ENCODE assay signal across 8 mouse cellular contexts in genomic region chr13:63918733-63919422, GRCm38 (mm10).
A peak's percentile ranks its signal among the peaks of the same experiment; 100 is the strongest.
DNase-seq lines count a peak whose midpoint lies in the region; ATAC-seq and TF ChIP-seq lines count a peak whose summit lies in the region.

No protein-coding gene starts in this region.

- H3K4me3 ChIP-seq in ES-Bruce4 (ENCODE audit: low read depth, low read length) = peak overlapping the region; percentile 1
- no peak overlapping the region for H3K4me3 ChIP-seq in forebrain, embryonic 14.5 days (ENCODE audit: low read depth, low read length)
- no peak overlapping the region for H3K4me3 ChIP-seq in hindbrain, embryonic 14.5 days (replicated peaks; ENCODE audit: low read length)
- H3K4me3 ChIP-seq in neural tube, embryonic 14.5 days (ENCODE audit: low read depth, low read length) = no peak overlapping the region

- no peak for TF ChIP-seq CTCF in ES-Bruce4 (IDR thresholded peaks at IDR 0.05; ENCODE audit: low read depth, low read length)

- peaks cover 7% of the 10 kb centered on the region for H3K4me1 ChIP-seq in ES-Bruce4 (ENCODE audit: control insufficient read depth, insufficient read depth, low read length)
- peaks cover 14% of the 10 kb centered on the region for H3K4me1 ChIP-seq in forebrain, embryonic 14.5 days (ENCODE audit: control insufficient read depth, insufficient read depth, low read length)
- peaks cover 19% of the 10 kb centered on the region for H3K4me1 ChIP-seq in hindbrain, embryonic 14.5 days (replicated peaks; ENCODE audit: control insufficient read depth, insufficient read depth, low read length)
- H3K4me1 ChIP-seq in neural tube, embryonic 14.5 days (ENCODE audit: control insufficient read depth, insufficient read depth, low read length) = peaks cover 14% of the 10 kb centered on the region

- H3K27me3 ChIP-seq in ES-Bruce4 (ENCODE audit: control insufficient read depth, insufficient read depth, low read length, poor library complexity, severe bottlenecking) = no peaks in the 10 kb centered on the region
- no peaks in the 10 kb centered on the region for H3K27me3 ChIP-seq in forebrain, embryonic 14.5 days (replicated peaks; ENCODE audit: control insufficient read depth, insufficient read depth, low read length)
- 0 out of 2 replicates have a peak, but pooled peaks cover 20% of the 10 kb centered on the region for H3K27me3 ChIP-seq in hindbrain, embryonic 14.5 days (ENCODE audit: control insufficient read depth, insufficient read depth, low read length)
- H3K27me3 ChIP-seq in neural tube, embryonic 14.5 days (ENCODE audit: control insufficient read depth, insufficient read depth, low read length) = no peaks in the 10 kb centered on the region

- H3K4me2 ChIP-seq in forebrain, embryonic 14.5 days (ENCODE audit: low read length) = peak overlapping the region; percentile 36; the same call in 1 of the 2 replicates
- H3K4me2 ChIP-seq in hindbrain, embryonic 14.5 days (replicated peaks) = peak overlapping the region; percentile 37
- peak overlapping the region; percentile 11; the same call in 1 of the 2 replicates for H3K4me2 ChIP-seq in neural tube, embryonic 14.5 days (ENCODE audit: low read depth, low read length)

- H3K9me3 ChIP-seq in ES-Bruce4 (replicated peaks; ENCODE audit: control insufficient read depth, insufficient read depth, low read length, poor library complexity, severe bottlenecking) = 0 out of 2 replicates have a peak, but pooled peaks cover 2% of the 10 kb centered on the region
- H3K9me3 ChIP-seq in forebrain, embryonic 14.5 days (replicated peaks; ENCODE audit: control insufficient read depth, low read length) = no peaks in the 10 kb centered on the region
- H3K9me3 ChIP-seq in hindbrain, embryonic 14.5 days (ENCODE audit: control insufficient read depth, low read length) = peaks cover 9% of the 10 kb centered on the region; the same call in 1 of the 2 replicates
- no peaks in the 10 kb centered on the region for H3K9me3 ChIP-seq in neural tube, embryonic 14.5 days (ENCODE audit: control insufficient read depth, low read length)

- ATAC-seq in forebrain, embryonic 14.5 days = peak; percentile 24; the same call in 1 of the 2 replicates
- peak; percentile 66 for ATAC-seq in hindbrain, embryonic 14.5 days (ENCODE audit: low FRiP score)
- ATAC-seq in neural tube, embryonic 14.5 days (ENCODE audit: low read depth) = peak; percentile 59; the same call in 1 of the 2 replicates

- peak; percentile 27 for DNase-seq in adrenal gland, postnatal 25 days
- peak; percentile 57 for DNase-seq in forebrain, embryonic 14.5 days (ENCODE audit: low spot score)
- peak; percentile 25 for DNase-seq in hindbrain, embryonic 14.5 days (ENCODE audit: low spot score)
- DNase-seq in left cerebral cortex, adult 11 months (ENCODE audit: low spot score) = peak; percentile 70
- no peak for DNase-seq in ovary, postnatal 10 days (ENCODE audit: low spot score)
- DNase-seq in spleen, postnatal 10 days (ENCODE audit: low spot score in 2 of 2) = no peak

- no peak for TF ChIP-seq POLR2A in ES-Bruce4 (IDR thresholded peaks at IDR 0.05; ENCODE audit: insufficient read depth, low read length)

- TF ChIP-seq EP300 in ES-Bruce4 (IDR thresholded peaks at IDR 0.05; ENCODE audit: insufficient read depth, low read depth, low read length) = no peak

- H3K36me3 ChIP-seq in ES-Bruce4 (ENCODE audit: control insufficient read depth, insufficient read depth, low read length, poor library complexity, severe bottlenecking) = no peaks in the 10 kb centered on the region
- no peaks in the 10 kb centered on the region for H3K36me3 ChIP-seq in forebrain, embryonic 14.5 days (ENCODE audit: control insufficient read depth, insufficient read depth, low read length)
- H3K36me3 ChIP-seq in hindbrain, embryonic 14.5 days (replicated peaks; ENCODE audit: control insufficient read depth, insufficient read depth) = no peaks in the 10 kb centered on the region
- H3K36me3 ChIP-seq in neural tube, embryonic 14.5 days (ENCODE audit: control insufficient read depth, insufficient read depth, low read length) = no peaks in the 10 kb centered on the region

- H3K27ac ChIP-seq in ES-Bruce4 (ENCODE audit: insufficient read depth, low read length) = no peak overlapping the region
- H3K27ac ChIP-seq in forebrain, embryonic 14.5 days (ENCODE audit: low read depth, low read length) = peak overlapping the region; percentile 31; the same call in 1 of the 2 replicates
- peak overlapping the region; percentile 65 for H3K27ac ChIP-seq in hindbrain, embryonic 14.5 days
- peak overlapping the region; percentile 80 for H3K27ac ChIP-seq in neural tube, embryonic 14.5 days (ENCODE audit: low read depth, low read length)

- H3K9ac ChIP-seq in ES-Bruce4 (ENCODE audit: low read depth, poor library complexity, severe bottlenecking) = peak overlapping the region; percentile 50
- H3K9ac ChIP-seq in forebrain, embryonic 14.5 days (ENCODE audit: low read length) = peak overlapping the region; percentile 25; the same call in 1 of the 2 replicates
- no peak overlapping the region; the same call in 1 of the 2 replicates for H3K9ac ChIP-seq in hindbrain, embryonic 14.5 days
- H3K9ac ChIP-seq in neural tube, embryonic 14.5 days (replicated peaks; ENCODE audit: low read depth, low read length) = no peak overlapping the region; the same call in 1 of the 2 replicates

- 53% methylated on average over 18 of the region's 18 CpGs for WGBS in forebrain, embryonic 14.5 days
- WGBS in hindbrain, embryonic 14.5 days = 41% methylated on average over 18 of the region's 18 CpGs
- 33% methylated on average over 18 of the region's 18 CpGs for WGBS in neural tube, embryonic 14.5 days

Comparison
In these comparisons a context has a peak if more than half of its experiments do, and no peak if none do; other contexts are left out.
1. H3K9ac ChIP-seq: peak in ES-Bruce4 (single experiment) and forebrain, embryonic 14.5 days (single experiment); none in hindbrain, embryonic 14.5 days (single experiment) and neural tube, embryonic 14.5 days (single experiment).
2. DNase-seq: peak in adrenal gland, postnatal 25 days (single experiment), forebrain, embryonic 14.5 days (single experiment), hindbrain, embryonic 14.5 days (single experiment) and left cerebral cortex, adult 11 months (single experiment); none in ovary, postnatal 10 days (single experiment) and spleen, postnatal 10 days (0 of 2).
3. Peak in every context shown above with its lines, with median percentiles within 50 percentile points of each other: ATAC-seq and H3K4me2 ChIP-seq.